Mouse (Mus musculus) layer of hippocampus, adult 9-10 months (tissue): ENCODE data around the gene Timm22.

Experiments used
- DNase-seq: peaks from one replicate; pipeline ENCODE4 v3.0.0; 2022; ENCODE audit warnings: low spot score

Gene Timm22

DNA sequence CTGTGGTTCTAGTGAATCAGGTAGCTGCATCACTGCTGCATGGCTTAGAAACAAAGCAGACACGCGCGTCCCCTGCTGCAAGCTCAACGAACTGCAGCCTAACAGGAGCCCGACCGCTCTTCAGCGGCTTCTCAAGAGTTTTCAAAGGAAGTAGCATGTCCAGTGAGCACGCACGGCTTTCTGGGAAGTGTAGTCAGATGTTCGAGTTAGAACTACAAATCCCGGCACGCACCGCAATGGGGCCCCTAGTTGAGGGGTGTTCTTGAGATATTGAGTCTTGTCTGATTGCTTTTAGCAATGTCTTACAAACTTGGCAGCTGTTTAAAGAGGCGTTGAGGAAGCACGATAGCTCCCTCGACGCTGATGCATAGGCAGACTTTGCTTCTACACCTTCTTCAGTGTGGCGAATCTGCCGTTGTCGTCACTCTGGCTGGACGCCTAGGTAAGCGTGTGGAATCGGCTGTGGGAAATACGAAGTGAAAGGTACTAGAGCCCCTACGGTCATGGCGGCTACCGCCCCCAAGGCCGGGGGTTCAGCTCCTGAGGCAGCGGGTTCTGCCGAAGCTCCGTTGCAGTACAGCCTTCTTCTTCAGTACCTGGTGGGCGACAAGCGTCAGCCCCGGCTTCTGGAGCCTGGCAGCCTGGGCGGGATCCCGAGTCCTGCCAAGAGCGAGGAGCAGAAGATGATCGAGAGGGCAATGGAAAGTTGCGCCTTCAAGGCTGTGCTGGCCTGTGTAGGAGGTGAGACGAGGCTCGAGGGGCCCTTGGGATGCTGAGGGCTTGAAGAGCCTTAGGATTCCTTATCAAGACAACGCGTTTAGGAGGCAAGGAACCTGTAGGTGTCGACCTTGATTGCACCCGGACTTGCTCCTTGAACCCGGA is at the start of gene Timm22:
Gene Timm22, plus strand, starts transcription at position 251 of the 882 bp plus-strand sequence.
- peak; percentile 98 for DNase-seq

GRCm38 (mm10) chr11:76357464-76357863 is 49.3 kb upstream of the Timm22 start:
- DNase-seq, result no peak

- no peak for DNase-seq
These were observed 48.0 kb upstream of the Timm22 start for GRCm38 (mm10) chr11:76358628-76359320.

DNA sequence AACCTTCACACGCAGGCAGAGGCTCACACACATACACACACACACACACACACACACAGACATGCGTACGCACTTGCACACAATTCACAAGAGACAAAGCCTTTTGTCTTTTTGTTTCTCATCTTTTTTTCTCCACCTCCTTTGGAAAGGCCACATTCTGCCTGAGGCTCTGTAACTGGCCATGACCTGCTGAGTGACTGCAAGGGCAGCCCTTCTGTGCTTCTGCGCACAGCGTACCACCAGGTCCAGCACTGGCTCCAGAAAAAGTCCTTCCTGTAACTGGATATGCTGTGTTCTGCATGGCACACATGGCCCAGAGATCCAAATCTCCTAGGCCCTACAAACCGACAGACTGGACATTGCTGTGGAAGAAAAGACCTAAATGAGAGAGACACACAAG is 46.5 kb upstream of the Timm22 start:
- no peak for DNase-seq

DNA sequence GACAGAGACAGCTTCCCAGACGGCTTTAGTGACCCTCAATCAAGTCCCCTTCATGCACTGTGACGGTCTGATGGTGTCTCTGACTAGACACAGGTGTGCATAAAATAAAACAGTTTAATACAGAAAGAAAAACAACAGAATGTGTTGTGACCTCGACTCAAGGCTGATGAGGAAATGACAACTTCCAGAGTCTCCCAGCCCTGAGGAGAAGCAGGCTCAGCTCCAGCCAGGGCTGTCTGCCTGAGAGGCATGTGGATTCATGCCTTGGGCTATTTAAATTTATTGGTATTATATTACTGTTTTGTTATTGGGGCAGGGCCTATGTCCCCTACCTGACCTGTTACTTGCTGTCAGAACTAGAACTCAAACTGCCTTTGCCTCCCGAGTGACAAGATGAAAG is 45.3 kb upstream of the Timm22 start:
- no peak for DNase-seq

- DNase-seq, result no peak
These were observed 43.6 kb upstream of the Timm22 start for GRCm38 (mm10) chr11:76363178-76363577.

- DNase-seq, result no peak
These were observed 43.1 kb upstream of the Timm22 start for GRCm38 (mm10) chr11:76363636-76364035.

DNA sequence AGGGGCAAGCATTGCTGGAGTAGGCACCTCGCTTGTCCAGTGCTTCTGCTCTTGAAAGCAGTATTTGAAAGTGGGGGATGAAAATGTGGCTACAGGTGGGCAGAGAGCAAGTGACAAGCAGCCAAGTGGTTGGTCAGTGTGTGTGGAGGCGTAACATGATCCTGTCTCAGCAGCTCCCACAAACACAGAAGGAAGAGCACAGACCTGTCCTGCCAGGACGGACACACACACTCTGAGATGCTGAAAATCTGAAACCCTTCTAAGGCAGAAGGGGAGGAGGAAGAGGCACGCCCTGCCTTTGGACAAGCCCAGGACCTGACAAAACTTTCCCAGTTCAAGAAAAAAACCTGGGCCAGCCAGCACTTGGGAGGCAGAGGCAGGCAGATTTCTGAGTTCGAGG is 42.7 kb upstream of the Timm22 start:
- no peak for DNase-seq

DNA sequence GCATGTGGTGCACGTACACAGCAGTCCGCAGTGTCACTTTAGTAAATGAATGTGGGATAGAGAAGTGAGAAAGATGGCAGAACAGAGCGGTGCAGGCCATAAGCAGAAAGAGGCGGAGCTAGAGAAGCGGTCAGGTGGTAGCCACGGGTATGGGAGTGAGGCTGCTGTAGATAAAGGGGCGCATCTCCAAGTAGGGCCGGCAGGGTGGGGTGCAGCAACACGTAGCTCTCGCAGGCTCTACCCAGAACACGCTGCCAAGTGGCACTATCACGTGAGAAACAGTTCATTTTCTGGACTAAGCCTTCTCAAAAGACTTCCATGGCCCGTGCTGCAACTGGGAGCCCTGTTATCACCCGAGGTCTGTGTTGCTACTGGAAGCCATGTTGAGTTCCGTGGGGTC is 40.0 kb upstream of the Timm22 start:
- no peak for DNase-seq

GRCm38 (mm10) chr11:76370491-76370890 is 36.3 kb upstream of the Timm22 start:
- no peak for DNase-seq

DNA sequence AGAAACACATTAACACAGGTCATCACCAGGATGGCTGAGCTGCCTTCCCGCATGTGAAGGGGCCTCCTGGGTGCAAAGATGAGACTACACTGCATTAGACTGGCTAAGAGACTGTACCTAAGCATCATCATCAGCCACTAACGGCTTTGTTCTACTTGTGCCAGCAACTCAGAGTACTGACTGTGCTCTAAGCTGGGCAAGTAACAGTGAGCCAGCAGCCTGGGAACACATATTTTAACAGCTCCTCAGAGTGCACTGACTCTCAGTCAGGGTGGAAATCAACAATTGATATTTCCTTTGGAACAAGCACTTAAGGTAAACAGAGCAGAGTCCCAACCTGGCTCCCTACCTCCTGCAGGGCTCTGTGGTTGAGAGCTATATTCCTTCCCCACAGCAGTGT is 34.6 kb upstream of the Timm22 start:
- DNase-seq, result no peak

DNA sequence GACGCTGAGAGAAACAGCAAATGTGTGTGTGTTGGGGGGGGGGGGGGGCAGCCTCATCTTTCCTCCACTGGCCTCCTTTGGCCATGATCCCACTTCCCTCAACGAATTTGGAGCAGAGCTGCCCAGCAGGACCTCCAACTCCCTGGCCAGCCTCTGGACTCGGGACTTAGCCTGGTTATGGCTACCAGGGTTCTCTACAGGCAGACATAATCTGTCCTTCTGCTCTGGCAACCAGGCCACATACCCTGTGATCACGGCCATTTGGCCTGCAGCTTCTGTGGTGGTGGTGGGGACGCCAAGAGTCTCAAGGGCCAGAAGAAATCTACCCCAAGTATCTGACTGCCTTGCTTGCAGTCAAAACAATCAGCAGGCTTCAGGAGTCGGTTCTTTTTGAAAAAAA is 34.2 kb upstream of the Timm22 start:
- no peak for DNase-seq

- DNase-seq, result no peak
These were observed 32.1 kb upstream of the Timm22 start for GRCm38 (mm10) chr11:76374491-76375185.

- DNase-seq, result no peak
These were observed 30.3 kb upstream of the Timm22 start for GRCm38 (mm10) chr11:76376425-76376824.

GRCm38 (mm10) chr11:76379921-76380544 is 26.7 kb upstream of the Timm22 start:
- no peak for DNase-seq

DNA sequence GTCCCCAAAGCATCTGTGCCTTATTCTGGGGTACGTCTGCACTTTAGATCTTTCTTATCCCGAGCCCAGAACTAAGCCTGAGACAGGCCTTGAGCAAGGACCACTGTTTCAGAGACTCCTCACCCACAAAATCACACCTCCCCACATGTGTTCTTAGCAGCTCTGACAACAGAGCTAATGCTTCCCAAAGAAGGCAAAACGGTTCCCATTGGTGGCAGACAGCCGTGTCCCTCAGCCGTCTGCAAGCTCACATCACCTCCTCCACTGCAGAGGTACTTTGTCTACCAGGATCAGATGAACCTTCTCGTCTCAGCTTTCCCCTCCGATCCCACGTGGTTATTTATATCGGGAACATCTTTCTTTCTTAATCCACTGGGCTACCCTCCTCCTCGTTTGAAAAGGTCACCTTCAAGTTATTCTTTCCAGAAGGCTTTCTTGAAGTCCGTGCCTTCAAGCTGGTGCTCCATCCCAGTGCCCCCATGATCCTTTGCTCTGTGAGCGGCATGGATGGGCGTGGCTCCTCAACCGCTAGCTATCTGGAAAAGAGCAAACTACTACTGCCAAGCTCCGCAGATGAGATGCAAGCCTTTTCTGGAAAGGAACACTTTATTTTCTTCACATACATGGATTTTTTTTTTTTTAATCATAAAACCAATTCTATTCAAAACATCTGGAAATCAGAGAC is 25.4 kb upstream of the Timm22 start:
- no peak for DNase-seq

GRCm38 (mm10) chr11:76382711-76383324 is 23.9 kb upstream of the Timm22 start:
- DNase-seq, result no peak

DNA sequence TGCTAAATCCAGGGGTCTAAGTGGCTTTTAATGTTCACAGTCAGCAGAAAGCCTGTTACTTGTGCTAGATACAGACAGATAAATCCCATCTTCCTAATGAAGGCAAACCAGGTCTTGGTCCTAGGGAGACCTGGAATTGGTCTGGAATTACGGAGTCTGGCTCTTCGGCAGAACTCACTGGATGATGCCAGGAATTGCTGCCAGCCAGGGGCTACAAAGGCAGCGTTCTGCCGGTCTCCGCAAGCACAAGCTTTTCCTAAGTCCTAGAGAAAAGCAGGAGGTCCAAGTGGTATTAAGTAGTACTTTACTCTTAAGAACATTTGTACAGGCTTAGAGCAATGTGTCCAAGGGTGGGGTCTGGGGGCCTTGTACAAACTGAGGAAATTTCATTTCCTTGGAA is 22.4 kb upstream of the Timm22 start:
- no peak for DNase-seq

- DNase-seq, result no peak
These were observed 21.7 kb upstream of the Timm22 start for GRCm38 (mm10) chr11:76385017-76385416.

DNA sequence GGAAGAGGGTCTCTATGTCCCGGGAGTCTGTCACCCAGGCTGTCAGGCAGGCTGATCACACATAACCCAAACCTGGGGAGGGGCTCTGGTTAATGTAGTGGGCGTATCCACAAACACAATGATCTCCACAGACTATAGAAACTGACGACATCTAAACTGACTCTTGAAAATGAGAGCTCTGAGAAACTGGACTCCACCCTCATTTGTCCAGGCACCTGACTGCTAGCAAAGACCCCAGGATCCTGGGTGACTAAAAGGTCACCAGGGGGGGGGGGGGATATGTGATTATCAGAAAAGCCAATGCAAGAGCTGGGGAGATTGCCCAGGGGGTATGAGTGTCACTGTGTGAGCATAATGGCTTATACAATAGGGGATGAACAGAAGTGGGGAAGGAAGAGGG is 21.0 kb upstream of the Timm22 start:
- DNase-seq, result no peak

DNA sequence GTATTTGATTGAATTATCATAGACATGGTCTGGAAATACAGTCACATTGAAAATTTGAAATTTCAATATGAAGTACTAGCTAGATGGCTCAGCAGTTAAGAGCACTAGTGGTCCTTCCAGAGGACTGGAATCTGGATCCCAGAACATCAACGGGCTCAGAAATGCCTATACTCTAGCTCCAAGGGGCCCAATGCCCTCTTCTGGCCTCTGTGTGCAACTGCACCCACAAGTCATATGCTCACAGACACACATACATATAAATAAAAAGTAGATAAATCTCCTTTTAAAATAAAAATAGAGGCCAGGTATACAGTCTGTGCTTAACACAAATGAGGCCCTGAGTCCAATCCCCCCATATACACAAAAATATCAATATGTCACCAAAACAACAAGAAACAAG is 19.7 kb upstream of the Timm22 start:
- DNase-seq, result no peak
